Mouse (Mus musculus): ENCODE measurements around the gene Dnajc13. TPM values are rescaled to one million over a fixed set of nuclear protein-coding genes. Genes with fewer than 3 reads are reported as not detected.

Gene Dnajc13
- not detected in 2 replicates for polyA plus RNA-seq (2012; ENCODE audit: insufficient read depth, insufficient read length, low replicate concordance, missing spikeins)

GRCm38 (mm10) chr9:104262823-104263352 lies at the start of gene Dnajc13:
Dnajc13 (minus strand) TSS chr9:104262930.
- H3K4me1 ChIP-seq (ENCODE audit: control insufficient read depth, insufficient read depth, low read length) = peaks cover 6% of the 10 kb centered on the region; the same call in 1 of the 2 replicates

GRCm38 (mm10) chr9:104306734-104307133 lies 44.0 kb upstream of the Dnajc13 start:
- 19% methylated on average over 6 of the region's 6 CpGs for WGBS
- Histone ChIP-seq H3K4me1 (ENCODE audit: control insufficient read depth, insufficient read depth, low read length) (no peaks in the 10 kb centered on the region), H3K27ac (ENCODE audit: insufficient read depth, low read depth, low read length) (no peak overlapping the region), H3K4me3 (ENCODE audit: insufficient read depth, low read depth, low read length) (no peak overlapping the region)
- TF ChIP-seq CTCF (IDR thresholded peaks at IDR 0.05; ENCODE audit: insufficient read depth, low read depth, low read length) (no peak), POLR2A (IDR thresholded peaks at IDR 0.05; ENCODE audit: insufficient read depth, low read depth, low read length) (no peak)

More at GRCm38 (mm10) chr9:104262823-104263352, at the start of gene Dnajc13:
- peak; percentile 63 for TF ChIP-seq POLR2A (IDR thresholded peaks at IDR 0.05; ENCODE audit: insufficient read depth, low read depth, low read length)
- no peak for TF ChIP-seq CTCF (IDR thresholded peaks at IDR 0.05; ENCODE audit: insufficient read depth, low read depth, low read length)
- Histone ChIP-seq H3K4me3 (ENCODE audit: insufficient read depth, low read depth, low read length) (peak within 1 kb of the TSS; percentile 86), H3K27ac (ENCODE audit: insufficient read depth, low read depth, low read length) (peak within 1 kb of the TSS; percentile 21; the same call in 1 of the 2 replicates)
- WGBS = under 1% methylated on average over 60 of the region's 60 CpGs

- no peak overlapping the region for H3K4me3 ChIP-seq (ENCODE audit: insufficient read depth, low read depth, low read length)
- H3K4me1 ChIP-seq (ENCODE audit: control insufficient read depth, insufficient read depth, low read length) = peaks cover 2% of the 10 kb centered on the region; the same call in 1 of the 2 replicates
- TF ChIP-seq CTCF (IDR thresholded peaks at IDR 0.05; ENCODE audit: insufficient read depth, low read depth, low read length) (no peak), POLR2A (IDR thresholded peaks at IDR 0.05; ENCODE audit: insufficient read depth, low read depth, low read length) (no peak)
- 90% methylated on average over 6 of the region's 6 CpGs for WGBS
- H3K27ac ChIP-seq (ENCODE audit: insufficient read depth, low read depth, low read length) = no peak overlapping the region
Observed at GRCm38 (mm10) chr9:104305333-104306111, 42.8 kb upstream of the Dnajc13 start.

GRCm38 (mm10) chr9:104304800-104305199 lies 42.1 kb upstream of the Dnajc13 start:
- Histone ChIP-seq H3K4me1 (ENCODE audit: control insufficient read depth, insufficient read depth, low read length) (peaks cover 2% of the 10 kb centered on the region; the same call in 1 of the 2 replicates), H3K4me3 (ENCODE audit: insufficient read depth, low read depth, low read length) (no peak overlapping the region), H3K27ac (ENCODE audit: insufficient read depth, low read depth, low read length) (no peak overlapping the region)
- TF ChIP-seq CTCF (IDR thresholded peaks at IDR 0.05; ENCODE audit: insufficient read depth, low read depth, low read length) = no peak
- TF ChIP-seq POLR2A (IDR thresholded peaks at IDR 0.05; ENCODE audit: insufficient read depth, low read depth, low read length) = no peak
- 79% methylated on average over 10 of the region's 10 CpGs for WGBS

- no peak for TF ChIP-seq CTCF (IDR thresholded peaks at IDR 0.05; ENCODE audit: insufficient read depth, low read depth, low read length)
- TF ChIP-seq POLR2A (IDR thresholded peaks at IDR 0.05; ENCODE audit: insufficient read depth, low read depth, low read length) = no peak
- Histone ChIP-seq H3K4me1 (ENCODE audit: control insufficient read depth, insufficient read depth, low read length) (peaks cover 2% of the 10 kb centered on the region; the same call in 1 of the 2 replicates), H3K4me3 (ENCODE audit: insufficient read depth, low read depth, low read length) (no peak overlapping the region), H3K27ac (ENCODE audit: insufficient read depth, low read depth, low read length) (no peak overlapping the region)
- 76% methylated on average over 4 of the region's 4 CpGs for WGBS
Observed at GRCm38 (mm10) chr9:104304376-104304775, 41.6 kb upstream of the Dnajc13 start.

- TF ChIP-seq POLR2A (IDR thresholded peaks at IDR 0.05; ENCODE audit: insufficient read depth, low read depth, low read length) (no peak), CTCF (IDR thresholded peaks at IDR 0.05; ENCODE audit: insufficient read depth, low read depth, low read length) (no peak)
- WGBS = 77% methylated on average over 12 of the region's 12 CpGs
- Histone ChIP-seq H3K4me1 (ENCODE audit: control insufficient read depth, insufficient read depth, low read length) (peaks cover 2% of the 10 kb centered on the region; the same call in 1 of the 2 replicates), H3K4me3 (ENCODE audit: insufficient read depth, low read depth, low read length) (no peak overlapping the region), H3K27ac (ENCODE audit: insufficient read depth, low read depth, low read length) (no peak overlapping the region)
Observed at GRCm38 (mm10) chr9:104300569-104300968, 37.8 kb upstream of the Dnajc13 start.

GRCm38 (mm10) chr9:104297041-104297440 lies 34.3 kb upstream of the Dnajc13 start:
- TF ChIP-seq POLR2A (IDR thresholded peaks at IDR 0.05; ENCODE audit: insufficient read depth, low read depth, low read length) = no peak
- no peak overlapping the region for H3K27ac ChIP-seq (ENCODE audit: insufficient read depth, low read depth, low read length)
- no peak overlapping the region for H3K4me3 ChIP-seq (ENCODE audit: insufficient read depth, low read depth, low read length)
- 79% methylated on average over 3 of the region's 3 CpGs for WGBS
- peaks cover 2% of the 10 kb centered on the region; the same call in 1 of the 2 replicates for H3K4me1 ChIP-seq (ENCODE audit: control insufficient read depth, insufficient read depth, low read length)

- Histone ChIP-seq H3K4me3 (ENCODE audit: insufficient read depth, low read depth, low read length) (no peak overlapping the region), H3K4me1 (ENCODE audit: control insufficient read depth, insufficient read depth, low read length) (no peaks in the 10 kb centered on the region), H3K27ac (ENCODE audit: insufficient read depth, low read depth, low read length) (no peak overlapping the region)
- TF ChIP-seq CTCF (IDR thresholded peaks at IDR 0.05; ENCODE audit: insufficient read depth, low read depth, low read length) (no peak), POLR2A (IDR thresholded peaks at IDR 0.05; ENCODE audit: insufficient read depth, low read depth, low read length) (no peak)
- WGBS = 78% methylated on average over 6 of the region's 6 CpGs
Observed at GRCm38 (mm10) chr9:104284934-104285333, 22.2 kb upstream of the Dnajc13 start.

GRCm38 (mm10) chr9:104282536-104282935 lies 19.8 kb upstream of the Dnajc13 start:
- 45% methylated on average over 8 of the region's 8 CpGs for WGBS

More at GRCm38 (mm10) chr9:104282536-104282935, 19.8 kb upstream of the Dnajc13 start:
- no peak for TF ChIP-seq POLR2A (IDR thresholded peaks at IDR 0.05; ENCODE audit: insufficient read depth, low read depth, low read length)
- no peak for TF ChIP-seq CTCF (IDR thresholded peaks at IDR 0.05; ENCODE audit: insufficient read depth, low read depth, low read length)
- H3K27ac ChIP-seq (ENCODE audit: insufficient read depth, low read depth, low read length) = no peak overlapping the region
- no peaks in the 10 kb centered on the region for H3K4me1 ChIP-seq (ENCODE audit: control insufficient read depth, insufficient read depth, low read length)
- no peak overlapping the region for H3K4me3 ChIP-seq (ENCODE audit: insufficient read depth, low read depth, low read length)
